Mouse (Mus musculus): ENCODE results near the gene Olfr629. TPM values are rescaled to one million over a fixed set of nuclear protein-coding genes. Genes with fewer than 3 reads are reported as not detected.
"Not testable (repeated sequence)": the region's sequence is repeated elsewhere in the genome, so short reads cannot be mapped to it uniquely, and the experiment has no call there.

Gene Olfr629
- not detected in 2 replicates for polyA plus RNA-seq (2015; fragmentation: Nextera tagmentation; extraction: Ambion mirVana)

DNA sequence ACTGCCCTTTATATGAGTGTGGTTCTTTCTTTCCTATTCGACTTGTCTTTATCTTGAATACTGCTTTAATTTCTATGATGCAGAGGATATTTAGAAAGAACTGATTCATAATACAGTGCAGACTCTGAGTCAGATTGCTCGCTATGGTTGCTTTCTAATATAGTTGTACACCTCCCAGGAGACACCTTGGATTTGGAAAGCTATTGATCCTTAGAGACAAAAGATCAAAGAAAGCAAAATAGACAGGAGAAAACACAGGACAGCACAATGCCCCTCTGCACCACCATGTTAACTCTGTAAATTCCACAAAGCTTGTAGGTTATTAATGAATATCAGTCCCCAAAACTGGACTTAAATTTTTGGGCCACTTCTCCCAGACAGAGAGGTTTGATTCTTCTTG lies at the start of gene Olfr629:
Gene Olfr629 (minus strand): TSS at position 101 of the 400 bp plus-strand sequence.
- Histone ChIP-seq H3K4me1 (ENCODE audit: control insufficient read depth, insufficient read depth, low read length) (no peaks in the 10 kb centered on the region), H3K27me3 (ENCODE audit: control insufficient read depth, insufficient read depth, low read length) (no peaks in the 10 kb centered on the region), H3K4me2 (ENCODE audit: low read depth, low read length) (no peak within 1 kb of the TSS), H3K27ac (ENCODE audit: low read length) (no peak within 1 kb of the TSS), H3K9me3 (replicated peaks; ENCODE audit: control insufficient read depth, low read length) (no peaks in the 10 kb centered on the region), H3K9ac (ENCODE audit: low read length) (no peak within 1 kb of the TSS), H3K36me3 (ENCODE audit: control insufficient read depth, insufficient read depth, low read length) (no peaks in the 10 kb centered on the region), H3K4me3 (replicated peaks; ENCODE audit: low read length) (no peak within 1 kb of the TSS)
- 75% methylated on average over 2 of the region's 2 CpGs for WGBS
- no peak for ATAC-seq (ENCODE audit: insufficient read depth, low FRiP score)

- H3K27ac ChIP-seq (ENCODE audit: low read length): no peak overlapping the region
- H3K27me3 ChIP-seq (ENCODE audit: control insufficient read depth, insufficient read depth, low read length): no peaks in the 10 kb centered on the region
- no peak overlapping the region for H3K4me2 ChIP-seq (ENCODE audit: low read depth, low read length)
- no peaks in the 10 kb centered on the region for H3K9me3 ChIP-seq (replicated peaks; ENCODE audit: control insufficient read depth, low read length)
- WGBS: 24% methylated on average over 4 of the region's 4 CpGs
- no peak overlapping the region for H3K9ac ChIP-seq (ENCODE audit: low read length)
- H3K4me3 ChIP-seq (replicated peaks; ENCODE audit: low read length): no peak overlapping the region
- ATAC-seq (ENCODE audit: insufficient read depth, low FRiP score): no peak
- no peaks in the 10 kb centered on the region for H3K4me1 ChIP-seq (ENCODE audit: control insufficient read depth, insufficient read depth, low read length)
- H3K36me3 ChIP-seq (ENCODE audit: control insufficient read depth, insufficient read depth, low read length): no peaks in the 10 kb centered on the region
Measured at GRCm38 (mm10) chr7:103792669-103793388, 48.1 kb upstream of the Olfr629 start.

DNA sequence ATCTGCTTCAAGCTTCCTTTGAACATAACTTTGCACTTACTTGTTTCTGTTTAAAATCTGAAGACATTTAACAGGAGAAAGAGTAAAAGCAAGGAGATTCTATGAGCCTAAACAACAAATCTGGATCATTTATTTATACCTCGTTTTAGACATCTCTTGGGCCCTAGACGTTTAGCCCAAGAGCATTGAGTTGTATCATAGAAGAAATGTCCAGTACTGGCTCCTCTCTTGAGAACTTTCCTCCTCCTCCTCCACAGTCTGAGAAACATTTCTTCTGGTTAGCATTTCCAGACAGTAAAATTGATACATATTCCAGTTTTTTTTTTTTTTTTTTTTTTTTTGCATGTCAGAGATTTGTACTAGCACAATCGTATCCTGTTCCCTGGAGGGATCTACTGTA lies 47.0 kb upstream of the Olfr629 start, which contains the start of gene Olfr67:
Gene Olfr67 (minus strand): TSS at position 101 of the 400 bp plus-strand sequence.
- Histone ChIP-seq H3K9me3 (replicated peaks; ENCODE audit: control insufficient read depth, low read length) (no peaks in the 10 kb centered on the region), H3K36me3 (ENCODE audit: control insufficient read depth, insufficient read depth, low read length) (no peaks in the 10 kb centered on the region), H3K4me3 (replicated peaks; ENCODE audit: low read length) (no peak within 1 kb of the TSS), H3K27me3 (ENCODE audit: control insufficient read depth, insufficient read depth, low read length) (no peaks in the 10 kb centered on the region), H3K9ac (ENCODE audit: low read length) (no peak within 1 kb of the TSS), H3K27ac (ENCODE audit: low read length) (no peak within 1 kb of the TSS), H3K4me2 (ENCODE audit: low read depth, low read length) (no peak within 1 kb of the TSS), H3K4me1 (ENCODE audit: control insufficient read depth, insufficient read depth, low read length) (no peaks in the 10 kb centered on the region)
- WGBS: 71% methylated on average over 3 of the region's 3 CpGs
- ATAC-seq (ENCODE audit: insufficient read depth, low FRiP score): no peak

- H3K27me3 ChIP-seq (ENCODE audit: control insufficient read depth, insufficient read depth, low read length): no peaks in the 10 kb centered on the region
- no peak for ATAC-seq (ENCODE audit: insufficient read depth, low FRiP score)
- H3K4me2 ChIP-seq (ENCODE audit: low read depth, low read length): no peak within 1 kb of the TSS
- H3K9me3 ChIP-seq (replicated peaks; ENCODE audit: control insufficient read depth, low read length): no peaks in the 10 kb centered on the region
- H3K4me3 ChIP-seq (replicated peaks; ENCODE audit: low read length): no peak within 1 kb of the TSS
- H3K9ac ChIP-seq (ENCODE audit: low read length): no peak within 1 kb of the TSS
- 63% methylated on average over 3 of the region's 3 CpGs for WGBS
- no peaks in the 10 kb centered on the region for H3K4me1 ChIP-seq (ENCODE audit: control insufficient read depth, insufficient read depth, low read length)
- H3K27ac ChIP-seq (ENCODE audit: low read length): no peak within 1 kb of the TSS
- H3K36me3 ChIP-seq (ENCODE audit: control insufficient read depth, insufficient read depth, low read length): no peaks in the 10 kb centered on the region
Measured at GRCm38 (mm10) chr7:103779598-103779997, 34.9 kb upstream of the Olfr629 start, which contains the start of gene Olfr68. Gene Olfr68, minus strand, starts transcription at chr7:103779698.

DNA sequence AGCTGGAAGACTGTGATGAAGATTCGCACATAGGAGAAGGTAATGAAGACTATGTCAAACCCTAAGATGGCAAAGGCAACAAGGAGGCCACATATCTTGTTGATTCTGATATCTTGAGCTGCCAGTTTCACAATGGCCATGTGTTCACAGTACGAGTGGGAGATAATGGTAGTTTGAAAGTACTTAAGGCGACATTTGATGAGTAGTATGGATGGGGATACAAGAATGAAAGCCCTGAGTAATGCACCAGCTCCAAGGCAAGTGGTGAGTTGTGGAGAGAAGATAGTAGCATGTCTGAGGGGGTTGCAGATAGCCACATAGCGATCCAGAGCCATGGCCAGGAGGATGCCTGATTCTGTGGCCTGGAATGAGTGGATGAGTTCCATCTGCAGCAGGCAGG lies 32.9 kb upstream of the Olfr629 start:
- not testable (repeated sequence) for H3K4me2 ChIP-seq (ENCODE audit: low read depth, low read length); H3K9me3 ChIP-seq (replicated peaks; ENCODE audit: control insufficient read depth, low read length); ATAC-seq (ENCODE audit: insufficient read depth, low FRiP score); H3K36me3 ChIP-seq (ENCODE audit: control insufficient read depth, insufficient read depth, low read length); H3K4me1 ChIP-seq (ENCODE audit: control insufficient read depth, insufficient read depth, low read length); H3K27me3 ChIP-seq (ENCODE audit: control insufficient read depth, insufficient read depth, low read length); H3K9ac ChIP-seq (ENCODE audit: low read length); H3K27ac ChIP-seq (ENCODE audit: low read length); H3K4me3 ChIP-seq (replicated peaks; ENCODE audit: low read length)
- WGBS: 66% methylated on average over 4 of the region's 4 CpGs

GRCm38 (mm10) chr7:103771494-103771893 lies 26.8 kb upstream of the Olfr629 start, which contains the start of gene Olfr69:
Gene Olfr69, minus strand, starts transcription at chr7:103771594.
- H3K27ac ChIP-seq (ENCODE audit: low read length): no peak within 1 kb of the TSS
- H3K4me3 ChIP-seq (replicated peaks; ENCODE audit: low read length): no peak within 1 kb of the TSS
- ATAC-seq (ENCODE audit: insufficient read depth, low FRiP score): no peak
- H3K27me3 ChIP-seq (ENCODE audit: control insufficient read depth, insufficient read depth, low read length): no peaks in the 10 kb centered on the region
- no peak within 1 kb of the TSS for H3K4me2 ChIP-seq (ENCODE audit: low read depth, low read length)
- no peak within 1 kb of the TSS for H3K9ac ChIP-seq (ENCODE audit: low read length)
- 78% methylated on average over 2 of the region's 2 CpGs for WGBS
- H3K36me3 ChIP-seq (ENCODE audit: control insufficient read depth, insufficient read depth, low read length): no peaks in the 10 kb centered on the region
- H3K9me3 ChIP-seq (replicated peaks; ENCODE audit: control insufficient read depth, low read length): no peaks in the 10 kb centered on the region
- H3K4me1 ChIP-seq (ENCODE audit: control insufficient read depth, insufficient read depth, low read length): no peaks in the 10 kb centered on the region

DNA sequence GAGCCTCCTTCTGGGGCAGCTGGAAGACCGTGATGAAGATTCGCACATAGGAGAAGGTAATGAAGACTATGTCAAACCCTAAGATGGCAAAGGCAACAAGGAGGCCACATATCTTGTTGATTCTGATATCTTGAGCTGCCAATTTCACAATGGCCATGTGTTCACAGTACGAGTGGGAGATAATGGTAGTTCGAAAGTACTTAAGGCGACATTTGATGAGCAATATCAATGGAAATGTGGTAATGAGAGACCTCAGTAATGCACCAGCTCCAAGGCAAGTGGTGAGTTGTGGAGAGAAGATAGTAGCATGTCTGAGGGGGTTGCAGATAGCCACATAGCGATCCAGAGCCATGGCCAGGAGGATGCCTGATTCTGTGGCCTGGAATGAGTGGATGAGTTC lies 22.9 kb upstream of the Olfr629 start:
- ATAC-seq (ENCODE audit: insufficient read depth, low FRiP score); H3K27me3 ChIP-seq (ENCODE audit: control insufficient read depth, insufficient read depth, low read length); H3K4me3 ChIP-seq (replicated peaks; ENCODE audit: low read length); H3K9me3 ChIP-seq (replicated peaks; ENCODE audit: control insufficient read depth, low read length); H3K36me3 ChIP-seq (ENCODE audit: control insufficient read depth, insufficient read depth, low read length); H3K4me1 ChIP-seq (ENCODE audit: control insufficient read depth, insufficient read depth, low read length); H3K27ac ChIP-seq (ENCODE audit: low read length); H3K4me2 ChIP-seq (ENCODE audit: low read depth, low read length); H3K9ac ChIP-seq (ENCODE audit: low read length): not testable (repeated sequence)
- 83% methylated on average over 5 of the region's 6 CpGs for WGBS

GRCm38 (mm10) chr7:103762212-103762611 lies 17.5 kb upstream of the Olfr629 start:
- WGBS: 80% methylated on average over 6 of the region's 6 CpGs
- not testable (repeated sequence) for H3K27me3 ChIP-seq (ENCODE audit: control insufficient read depth, insufficient read depth, low read length); H3K4me1 ChIP-seq (ENCODE audit: control insufficient read depth, insufficient read depth, low read length); H3K4me3 ChIP-seq (replicated peaks; ENCODE audit: low read length); H3K27ac ChIP-seq (ENCODE audit: low read length); H3K36me3 ChIP-seq (ENCODE audit: control insufficient read depth, insufficient read depth, low read length); ATAC-seq (ENCODE audit: insufficient read depth, low FRiP score); H3K4me2 ChIP-seq (ENCODE audit: low read depth, low read length); H3K9me3 ChIP-seq (replicated peaks; ENCODE audit: control insufficient read depth, low read length); H3K9ac ChIP-seq (ENCODE audit: low read length)

- Histone ChIP-seq H3K27me3 (ENCODE audit: control insufficient read depth, insufficient read depth, low read length) (no peaks in the 10 kb centered on the region), H3K9ac (ENCODE audit: low read length) (no peak within 1 kb of the TSS), H3K4me1 (ENCODE audit: control insufficient read depth, insufficient read depth, low read length) (no peaks in the 10 kb centered on the region), H3K36me3 (ENCODE audit: control insufficient read depth, insufficient read depth, low read length) (no peaks in the 10 kb centered on the region), H3K27ac (ENCODE audit: low read length) (no peak within 1 kb of the TSS), H3K4me3 (replicated peaks; ENCODE audit: low read length) (no peak within 1 kb of the TSS), H3K4me2 (ENCODE audit: low read depth, low read length) (no peak within 1 kb of the TSS), H3K9me3 (replicated peaks; ENCODE audit: control insufficient read depth, low read length) (no peaks in the 10 kb centered on the region)
- ATAC-seq (ENCODE audit: insufficient read depth, low FRiP score): no peak
- 31% methylated on average over 2 of the region's 2 CpGs for WGBS
Measured at GRCm38 (mm10) chr7:103757233-103757632, 12.5 kb upstream of the Olfr629 start, which contains the start of gene Olfr630. Gene Olfr630, minus strand, starts transcription at chr7:103757333.

Data from stomach, embryonic 16.5 days (tissue).